Mouse (Mus musculus) kidney, adult 2 months (tissue): ENCODE results near the gene Gm2001.
"Not testable (repeated sequence)": the region's sequence is repeated elsewhere in the genome, so short reads cannot be mapped to it uniquely, and the experiment has no call there.

Source experiments
- CTCF ChIP-seq: fragments of 200-500 bp; conservative IDR thresholded peaks from 2 replicates; pipeline ENCODE4 v1.5.1; 2011; ENCODE audit warnings: low read depth, mild to moderate bottlenecking, control low read depth, low read length, moderate library complexity, mixed read lengths; ENCODE audit not compliant: insufficient read depth, insufficient read length
- POLR2A ChIP-seq: fragments of 200-500 bp; IDR thresholded peaks from one replicate; pipeline ENCODE4 v1.6.1; 2011; ENCODE audit warnings: low read depth, low read length, control low read depth

DNA sequence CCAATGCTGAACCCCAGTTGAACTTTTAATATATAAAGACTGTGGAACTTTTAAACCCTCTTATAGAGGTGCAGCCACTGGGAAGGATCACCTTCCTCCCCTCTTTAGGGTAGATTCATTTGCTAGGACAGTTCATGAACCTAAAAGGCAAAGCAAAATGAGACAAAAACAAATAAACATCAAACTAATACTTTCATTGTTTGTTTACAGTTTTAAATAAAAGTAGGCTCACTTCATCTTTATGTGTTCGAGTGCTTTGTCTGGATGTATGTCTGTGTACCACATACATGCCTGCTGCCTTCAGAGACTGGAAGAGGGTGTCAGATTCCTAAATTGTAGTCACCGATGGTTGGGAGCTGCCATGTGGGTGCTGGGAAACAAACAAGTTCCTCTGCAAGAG, at the start of gene Gm2001:
- TF ChIP-seq POLR2A, CTCF: not testable (repeated sequence)
